Mouse (Mus musculus): ENCODE data around the gene Gm15155. TPM values are rescaled to one million over a fixed set of nuclear protein-coding genes. Genes with fewer than 3 reads are reported as not detected.
"Not testable (repeated sequence)": the region's sequence is repeated elsewhere in the genome, so short reads cannot be mapped to it uniquely, and the experiment has no call there.

Gene Gm15155
- polyA plus RNA-seq, 1 experiment: not detected

- no peaks in the 10 kb centered on the region for H3K4me1 ChIP-seq (ENCODE audit: control insufficient read depth, insufficient read depth, low read length)
- TF ChIP-seq CTCF (IDR thresholded peaks at IDR 0.05; ENCODE audit: borderline replicate concordance, insufficient read depth, low read depth, low read length) (no peak), POLR2A (IDR thresholded peaks at IDR 0.05; ENCODE audit: borderline replicate concordance, insufficient read depth, low read length) (no peak)
- DNase-seq: no peak
- H3K27me3 ChIP-seq (ENCODE audit: control insufficient read depth, insufficient read depth, low read length): no peaks in the 10 kb centered on the region
- H3K27ac ChIP-seq (ENCODE audit: insufficient read depth, low read length): no peak overlapping the region
- WGBS: 94% methylated on average over 1 of the region's 1 CpGs
- no peak overlapping the region for H3K4me3 ChIP-seq (replicated peaks; ENCODE audit: insufficient read depth, low read depth, low read length)
Observed at GRCm38 (mm10) chrX:156009756-156010155, 385.2 kb downstream of the Gm15155 start.

- no peak overlapping the region for H3K4me3 ChIP-seq (replicated peaks; ENCODE audit: insufficient read depth, low read depth, low read length)
- 51% methylated on average over 2 of the region's 2 CpGs for WGBS
- no peak for TF ChIP-seq POLR2A (IDR thresholded peaks at IDR 0.05; ENCODE audit: borderline replicate concordance, insufficient read depth, low read length)
- TF ChIP-seq CTCF (IDR thresholded peaks at IDR 0.05; ENCODE audit: borderline replicate concordance, insufficient read depth, low read depth, low read length): no peak
- no peaks in the 10 kb centered on the region for H3K27me3 ChIP-seq (ENCODE audit: control insufficient read depth, insufficient read depth, low read length)
- H3K27ac ChIP-seq (ENCODE audit: insufficient read depth, low read length): no peak overlapping the region
- no peak for DNase-seq
- no peaks in the 10 kb centered on the region for H3K4me1 ChIP-seq (ENCODE audit: control insufficient read depth, insufficient read depth, low read length)
Observed at GRCm38 (mm10) chrX:156155776-156156175, 531.2 kb downstream of the Gm15155 start.

- Histone ChIP-seq H3K27me3 (ENCODE audit: control insufficient read depth, insufficient read depth, low read length) (no peaks in the 10 kb centered on the region), H3K4me1 (ENCODE audit: control insufficient read depth, insufficient read depth, low read length) (no peaks in the 10 kb centered on the region), H3K4me3 (replicated peaks; ENCODE audit: insufficient read depth, low read depth, low read length) (no peak overlapping the region), H3K27ac (ENCODE audit: insufficient read depth, low read length) (no peak overlapping the region)
- DNase-seq: no peak
- no peak for TF ChIP-seq CTCF (IDR thresholded peaks at IDR 0.05; ENCODE audit: borderline replicate concordance, insufficient read depth, low read depth, low read length)
- no peak for TF ChIP-seq POLR2A (IDR thresholded peaks at IDR 0.05; ENCODE audit: borderline replicate concordance, insufficient read depth, low read length)
Observed at GRCm38 (mm10) chrX:156171587-156171986, 547.0 kb downstream of the Gm15155 start.

- not testable (repeated sequence) for DNase-seq; H3K27ac ChIP-seq (ENCODE audit: insufficient read depth, low read length); H3K4me3 ChIP-seq (replicated peaks; ENCODE audit: insufficient read depth, low read depth, low read length); H3K27me3 ChIP-seq (ENCODE audit: control insufficient read depth, insufficient read depth, low read length); H3K4me1 ChIP-seq (ENCODE audit: control insufficient read depth, insufficient read depth, low read length)
Observed at GRCm38 (mm10) chrX:156303806-156304205, 679.3 kb downstream of the Gm15155 start.

Other genes starting within 250 kb of the Gm15155 start
- 11.9 and 15.9 TPM in 2 replicates for gene Ptchd1, start 927 bp upstream of the Gm15155 start, polyA plus RNA-seq (2012; rRNA removed)

Measured in cerebellum, adult 2 months (tissue).